Mouse (Mus musculus) cerebellum, adult 9-10 months (tissue): ENCODE measurements at regions not wholly inside any gene's neighbourhood (a gene's known extent, or its start where the extent isn't known, plus 50 kb on each side); places are given as distances from the start of the nearest gene placed in this dataset.
"Not testable (repeated sequence)": the region's sequence is repeated elsewhere in the genome, so short reads cannot be mapped to it uniquely, and the experiment has no call there.

ENCODE experiments used
- DNase-seq: peaks from one replicate; pipeline ENCODE4 v3.0.0; 2022

GRCm38 (mm10) chr1:7388627-7389026, 2580.9 kb downstream of the Gm37988 start:
- DNase-seq, result no peak

- DNase-seq, result no peak
Measured at GRCm38 (mm10) chr1:7393508-7393907, 2585.8 kb downstream of the Gm37988 start.

DNA sequence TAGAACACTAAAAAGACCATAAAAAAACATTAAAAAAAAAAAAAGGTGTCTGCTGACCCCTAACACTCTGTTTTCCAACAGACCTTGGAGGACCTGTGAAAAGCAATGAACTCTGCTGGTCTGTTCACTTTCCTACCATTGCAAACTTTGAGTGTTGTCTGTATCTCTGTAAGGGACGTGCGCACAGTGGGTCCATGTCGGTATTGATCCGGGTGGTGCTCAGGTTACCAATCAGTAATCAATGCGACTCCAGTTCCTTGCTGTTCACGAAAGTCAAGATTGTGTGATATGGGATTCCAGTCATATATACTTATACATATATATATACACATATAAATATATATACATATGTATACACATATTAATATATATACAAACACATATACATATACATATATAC, 2586.5 kb downstream of the Gm37988 start:
- no peak for DNase-seq

DNA sequence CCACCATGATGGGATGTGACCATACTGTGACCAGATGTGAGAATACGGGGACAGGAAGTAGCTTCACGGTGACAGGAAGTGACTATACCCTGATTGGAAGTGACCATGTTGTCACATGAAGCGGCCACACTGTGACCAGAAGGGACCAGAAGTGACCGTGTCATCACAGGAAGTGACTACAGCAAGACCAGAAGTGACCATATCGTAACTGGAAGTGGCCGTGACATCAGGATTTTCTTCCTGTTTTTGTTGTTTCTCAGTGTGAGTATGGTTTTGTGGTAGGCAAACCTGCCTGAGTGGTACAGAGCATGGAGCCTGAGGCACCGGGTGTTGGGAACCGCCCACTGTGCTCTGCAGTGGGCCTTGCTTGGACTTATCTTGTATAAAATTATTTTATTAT, 2587.8 kb downstream of the Gm37988 start:
- peak; percentile 19 for DNase-seq

DNA sequence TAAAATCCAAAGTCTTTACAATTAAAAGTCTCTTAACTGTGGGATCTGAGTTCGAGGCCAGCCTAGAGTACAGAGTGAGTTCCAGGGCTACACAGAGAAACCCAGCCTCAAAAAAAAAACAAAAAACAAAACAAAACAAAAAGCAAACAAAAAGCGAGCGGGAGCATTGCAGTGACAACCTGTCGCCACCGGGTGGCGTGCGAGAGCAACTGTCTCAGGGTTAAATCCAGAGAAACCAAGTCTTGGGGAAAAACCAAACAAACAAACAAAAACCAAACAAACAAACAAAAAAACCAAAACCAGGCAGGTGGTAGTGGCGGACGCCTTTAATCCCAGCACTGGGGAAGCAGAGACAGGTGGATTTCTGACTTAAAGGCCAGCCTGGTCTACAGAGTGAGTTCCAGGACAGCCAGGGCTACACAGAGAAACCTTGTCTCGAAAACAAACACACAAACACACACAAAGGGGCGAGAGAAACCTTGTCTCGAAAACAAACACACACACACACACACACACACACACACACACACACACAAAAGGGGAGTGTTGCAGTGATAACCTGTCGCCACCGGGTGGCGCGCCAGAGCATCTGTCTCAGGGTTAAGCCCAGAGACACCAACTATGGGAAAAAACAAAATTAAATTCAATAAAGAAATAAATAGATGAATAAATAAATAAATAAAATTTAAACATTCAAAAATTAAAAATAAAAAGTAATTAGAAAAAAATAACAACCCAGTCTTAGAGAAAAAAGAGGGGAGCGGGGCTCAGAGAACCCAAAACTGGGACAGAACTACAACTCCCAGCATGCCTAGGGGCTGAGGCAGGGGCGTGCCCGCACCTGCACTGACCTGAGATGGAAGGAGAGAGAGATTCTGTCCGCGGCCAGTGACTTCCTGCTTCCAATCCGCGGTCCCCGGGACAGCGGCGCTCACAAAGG, 2589.4 kb downstream of the Gm37988 start:
- DNase-seq, result no peak

DNA sequence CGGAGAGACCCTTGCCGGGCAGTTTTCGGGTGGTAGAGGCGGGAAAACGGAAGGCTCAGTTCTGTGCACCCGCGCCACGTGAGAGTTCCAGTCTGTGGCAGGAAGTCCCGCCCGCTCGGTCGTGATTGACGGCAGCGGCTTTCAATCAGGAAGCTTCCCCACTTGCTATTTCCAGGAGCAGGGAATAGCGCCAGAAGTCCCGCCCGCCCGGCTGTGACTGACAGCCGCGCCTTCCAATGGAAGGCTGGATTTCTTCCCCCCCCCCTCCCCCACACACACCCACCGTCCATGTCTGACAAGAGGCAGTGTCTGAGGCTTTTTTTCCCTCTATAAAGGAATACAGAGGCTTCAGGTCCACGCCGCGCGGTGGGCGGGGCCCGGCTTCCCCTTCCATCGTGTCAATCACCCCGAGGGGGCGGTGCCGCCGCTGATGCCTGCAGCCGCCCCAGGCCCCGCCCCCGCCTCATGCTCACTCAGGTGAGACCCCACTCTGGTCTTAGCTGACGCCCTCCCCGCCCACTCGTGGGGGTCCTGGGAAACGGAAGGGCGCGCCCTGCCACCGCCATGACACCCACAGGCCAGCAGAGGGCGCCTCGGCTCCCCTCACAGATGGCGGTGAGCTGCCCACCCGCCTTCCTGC, 2590.2 kb downstream of the Gm37988 start:
- peak; percentile 99 for DNase-seq

DNA sequence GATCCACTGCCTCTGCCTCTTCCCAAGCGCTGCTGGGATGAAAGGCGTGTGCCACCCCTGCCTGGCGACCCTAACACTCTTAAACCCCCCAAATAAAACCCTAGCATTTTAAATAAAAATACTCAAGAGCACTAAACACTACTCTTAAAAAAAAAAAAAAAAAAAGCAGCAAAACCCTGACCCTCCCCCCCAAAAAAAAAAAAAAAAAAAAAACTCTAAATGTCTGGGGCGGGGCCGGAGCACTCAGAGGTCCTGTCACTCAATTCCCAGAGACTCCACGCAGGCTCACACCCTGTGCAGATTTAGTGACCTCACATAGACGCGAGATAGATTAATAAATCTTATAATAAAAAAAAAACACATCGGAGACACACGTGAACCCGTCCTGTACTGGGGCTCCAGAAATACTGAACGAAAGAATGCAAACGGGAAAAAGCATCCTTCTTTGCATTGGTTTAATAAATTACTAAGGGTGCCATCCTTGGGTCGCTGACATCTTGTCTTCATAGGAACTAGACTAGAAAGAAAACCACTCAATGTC, 2591.1 kb downstream of the Gm37988 start:
- DNase-seq, result peak; percentile 42

- not testable (repeated sequence) for DNase-seq
Measured at GRCm38 (mm10) chr1:7405651-7406050, 2598.0 kb downstream of the Gm37988 start.

DNA sequence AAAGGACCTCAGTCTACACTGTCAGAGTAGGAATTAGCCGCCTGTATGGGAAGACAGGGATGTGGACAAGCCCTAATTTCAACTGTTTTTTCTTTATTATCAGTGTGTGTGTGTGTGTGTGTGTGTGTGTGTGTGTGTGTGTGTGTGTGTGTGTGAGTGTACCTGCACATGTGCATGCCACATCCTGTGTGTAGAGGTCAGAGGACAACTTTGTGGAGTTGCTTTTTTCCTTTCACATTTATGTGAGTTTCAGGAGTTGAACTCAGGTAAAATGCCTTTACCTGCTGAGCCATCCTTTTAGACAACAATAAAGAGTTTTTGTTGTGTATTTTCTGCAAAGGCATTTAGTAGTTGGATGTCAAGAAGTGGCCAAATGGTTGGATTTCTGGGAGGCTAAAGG, 2606.8 kb downstream of the Gm37988 start:
- DNase-seq, result no peak

GRCm38 (mm10) chr1:7451660-7452155, 2644.0 kb downstream of the Gm37988 start:
- no peak for DNase-seq

GRCm38 (mm10) chr1:7454931-7455330, 2647.2 kb downstream of the Gm37988 start:
- no peak for DNase-seq

GRCm38 (mm10) chr1:7457895-7458294, 2650.2 kb downstream of the Gm37988 start:
- no peak for DNase-seq

DNA sequence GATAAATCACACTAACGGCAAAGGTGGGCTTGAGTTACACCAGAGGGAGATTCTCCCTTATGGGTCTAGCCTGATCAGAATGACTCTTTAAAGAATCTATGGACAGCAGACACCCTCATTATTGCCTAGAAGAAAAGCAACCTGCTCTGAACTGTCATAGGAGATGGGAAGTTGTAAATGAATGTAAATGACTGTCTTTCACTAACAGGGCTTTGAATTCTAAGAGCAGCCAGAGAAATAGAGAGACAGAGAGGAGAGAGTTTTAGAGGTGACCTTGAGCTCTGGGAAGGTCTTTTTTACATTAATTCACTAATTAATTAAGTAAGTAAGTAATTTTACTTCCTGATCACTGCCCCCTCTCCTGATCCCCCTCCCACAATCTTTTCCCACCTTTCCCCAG, 2686.4 kb downstream of the Gm37988 start:
- DNase-seq, result no peak

- no peak for DNase-seq
Measured at GRCm38 (mm10) chr1:7499042-7499441, 2691.3 kb downstream of the Gm37988 start.

- DNase-seq, result no peak
Measured at GRCm38 (mm10) chr1:7502363-7502762, 2694.7 kb downstream of the Gm37988 start.

DNA sequence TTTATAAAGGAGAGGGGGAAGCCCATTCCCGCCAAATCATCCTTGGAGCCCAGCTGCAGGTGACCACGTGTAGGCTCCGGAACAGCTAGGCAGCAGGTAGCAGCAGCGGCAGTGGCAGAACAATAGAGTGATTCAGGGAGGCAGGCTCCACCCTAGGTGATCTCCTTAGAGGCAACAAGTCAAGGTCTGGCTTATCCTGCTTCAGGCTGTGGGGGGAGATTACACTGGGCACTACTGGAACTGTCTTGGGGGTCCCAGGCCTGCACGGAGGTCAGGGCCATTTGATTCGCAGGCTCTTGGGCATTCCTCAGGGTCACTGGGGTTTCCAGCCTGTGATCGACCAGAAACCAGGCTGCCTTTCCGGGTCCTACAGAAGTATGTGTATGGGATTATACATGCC, 2711.1 kb downstream of the Gm37988 start:
- DNase-seq, result no peak

DNA sequence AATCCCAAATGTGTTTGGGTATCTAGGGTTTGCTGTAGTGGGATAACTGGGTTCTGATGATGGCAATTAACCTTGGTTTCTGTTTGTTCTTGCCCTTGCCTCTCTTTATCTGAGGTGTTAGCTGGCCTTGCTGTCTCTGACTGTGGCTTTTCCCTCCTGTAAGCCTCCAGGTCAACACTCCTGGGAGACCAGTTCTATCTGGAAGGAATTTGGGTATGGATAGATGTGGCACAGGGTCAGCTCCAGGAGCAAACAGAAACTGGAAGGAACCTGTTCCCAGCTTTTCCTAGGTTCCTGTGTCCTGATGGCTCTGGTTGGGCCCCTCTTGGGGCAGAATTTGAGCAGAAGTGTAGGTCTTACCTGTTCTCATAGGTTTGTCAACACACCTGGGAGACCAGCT, 2725.8 kb downstream of the Gm37988 start:
- no peak for DNase-seq

DNA sequence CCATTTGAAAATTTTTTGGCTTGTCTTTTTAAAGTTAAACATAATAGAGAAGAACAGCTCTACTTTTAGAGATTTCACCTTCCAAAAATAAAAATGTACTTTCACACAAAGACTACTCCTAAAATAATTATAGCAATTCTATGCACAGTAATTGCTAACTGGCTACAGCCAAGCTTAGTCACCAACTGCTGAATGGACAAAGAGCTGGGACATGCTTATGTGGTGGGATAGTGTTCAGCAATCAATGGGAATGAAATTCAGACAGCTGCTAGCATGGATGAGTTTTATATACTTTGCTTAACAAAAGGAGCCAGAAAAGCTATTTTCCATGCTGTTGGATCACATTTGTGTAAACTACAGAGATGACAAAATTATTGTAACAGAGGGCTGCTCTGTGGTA, 2727.5 kb downstream of the Gm37988 start:
- no peak for DNase-seq

- no peak for DNase-seq
Measured at GRCm38 (mm10) chr1:7543492-7543891, 2735.8 kb downstream of the Gm37988 start.

DNA sequence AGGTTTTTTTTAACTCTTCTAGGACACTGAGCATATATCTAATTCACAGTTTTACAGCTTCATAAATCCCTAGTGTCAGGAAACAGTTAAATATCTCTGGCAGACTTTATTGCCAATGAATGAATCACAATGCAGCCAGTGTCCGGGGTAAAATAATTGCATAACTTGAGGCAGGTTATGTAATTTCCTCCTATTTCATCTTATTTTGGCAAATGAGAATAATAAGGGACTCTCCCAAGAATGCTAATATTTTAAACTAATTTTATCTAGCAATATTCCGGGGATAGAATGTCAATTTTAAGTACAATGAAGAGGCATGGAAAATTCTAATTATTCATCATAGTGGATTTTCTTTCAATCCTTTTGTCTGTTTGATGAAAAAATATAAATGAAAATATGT, 2740.6 kb downstream of the Gm37988 start:
- no peak for DNase-seq

DNA sequence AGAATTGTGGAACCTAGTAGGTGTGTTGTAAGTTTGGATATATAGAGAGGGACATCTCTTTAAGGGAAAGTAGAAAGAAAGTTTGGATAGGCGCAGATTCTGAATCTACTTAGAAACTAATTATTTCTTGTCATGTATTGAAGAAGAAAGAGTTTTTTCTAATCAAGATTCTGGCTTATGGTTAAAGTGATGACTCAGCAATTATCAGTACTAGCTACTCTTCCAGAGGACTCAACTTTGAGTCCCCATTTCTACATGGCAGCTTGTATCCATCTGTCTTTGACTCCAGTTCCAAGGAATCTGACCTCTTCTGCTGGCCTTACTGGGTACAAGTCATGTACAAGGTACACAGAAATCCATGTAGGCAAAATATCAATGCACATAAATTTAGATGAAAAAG, 2767.1 kb downstream of the Gm37988 start:
- DNase-seq, result no peak

DNA sequence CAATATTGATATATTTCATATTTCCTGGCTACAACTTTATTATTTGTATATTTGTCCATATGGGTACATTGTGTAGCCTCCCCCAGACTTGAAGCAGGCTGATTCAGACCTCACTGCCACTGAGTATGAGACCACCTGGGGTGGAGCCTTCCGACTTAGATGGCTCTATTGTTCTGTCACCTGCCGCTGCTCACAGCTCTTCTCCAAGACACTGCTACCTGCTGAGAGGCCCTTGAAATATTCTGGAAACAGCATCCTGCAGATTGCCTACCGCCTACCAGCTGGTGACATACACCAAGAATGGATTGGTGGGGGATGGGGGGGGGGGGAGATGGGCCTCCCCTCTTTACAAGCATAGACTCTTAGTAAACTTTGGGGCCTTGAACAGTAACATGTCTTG, 2778.7 kb downstream of the Gm37988 start:
- no peak for DNase-seq

DNA sequence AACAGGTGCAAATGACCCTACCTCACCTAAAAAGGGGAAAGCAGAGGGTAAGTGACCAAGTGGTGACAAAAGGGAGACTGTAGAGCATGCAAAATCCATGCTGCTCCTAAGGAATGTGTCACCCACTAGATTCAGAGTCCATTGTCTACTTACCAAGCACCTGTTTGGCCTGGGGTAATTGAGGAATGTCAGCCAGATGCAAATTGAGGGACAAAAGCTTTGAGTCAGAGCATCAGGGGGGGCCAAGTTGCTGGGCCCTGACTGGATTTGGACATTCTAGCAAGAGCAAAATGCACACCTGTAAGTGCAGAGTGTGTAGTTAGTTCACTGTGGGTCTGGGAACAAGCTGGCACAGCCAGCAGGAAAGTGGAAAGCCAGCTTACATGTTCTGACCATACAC, 2783.6 kb downstream of the Gm37988 start:
- DNase-seq, result no peak
